9 mouse cellular contexts compared by ENCODE assay signal in the genomic region with DNA sequence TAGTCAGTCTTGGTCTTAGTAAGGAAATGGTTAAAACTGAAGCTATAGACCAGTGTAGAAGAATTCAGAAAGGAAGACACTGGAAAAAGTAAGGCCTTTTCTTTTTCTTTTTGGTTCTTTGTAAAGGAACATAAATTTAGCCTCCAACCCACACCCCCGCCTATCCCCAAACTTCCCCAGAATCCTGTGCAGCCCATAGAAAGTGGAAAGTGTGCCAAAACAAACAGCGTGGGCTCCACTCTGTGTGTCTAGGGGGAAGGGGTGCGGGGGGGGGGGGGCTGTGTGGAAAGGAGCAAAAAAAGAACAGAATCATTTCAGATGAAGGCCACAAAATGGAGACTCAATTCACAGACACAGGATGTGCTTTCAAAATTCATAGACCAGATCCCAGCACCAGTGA.
DNase-seq lines count a peak whose midpoint lies in the region; ATAC-seq and TF ChIP-seq lines count a peak whose summit lies in the region.
"Had no signal": no experiment of that assay in that cellular context is flagged by ENCODE, and none has a peak within 500 bp of the region (broad histone marks: within the 10 kb centered on the region; RNA-seq: fewer than 3 reads in every experiment).

No protein-coding gene starts in this region.

- no peak overlapping the region for H3K9ac ChIP-seq in liver, embryonic 15.5 days

- H3K4me3 ChIP-seq in gastrocnemius, adult 2 months = peak overlapping the region; percentile 72
- H3K4me3 ChIP-seq in liver, embryonic 15.5 days (replicated peaks) = no peak overlapping the region

- peak overlapping the region; percentile 41 for H3K4me2 ChIP-seq in liver, embryonic 15.5 days

- no peak for DNase-seq in gastrocnemius, adult 2 months
- no peak for DNase-seq in gastrocnemius, postnatal 4 days (ENCODE audit: low spot score in 2 of 2)
- peak; percentile 51 to 54 for DNase-seq in right cerebral cortex, adult 2 months (ENCODE audit: low spot score in 2 of 2)
- DNase-seq in right cerebral cortex, postnatal 14 days = no peak
- DNase-seq in frontal cortex, postnatal 14 days (ENCODE audit: low spot score in 2 of 2) = no peak
- DNase-seq in layer of hippocampus, adult 11-12 months (ENCODE audit: low spot score) = no peak
- DNase-seq: left cerebral cortex, postnatal 4 days had no signal

- peaks cover 10% of the 10 kb centered on the region; the same call in 1 of the 2 replicates for H3K27me3 ChIP-seq in liver, embryonic 15.5 days

- H3K9me3 ChIP-seq in liver, embryonic 15.5 days (replicated peaks) = no peaks in the 10 kb centered on the region

- peak overlapping the region; percentile 88 for H3K27ac ChIP-seq in gastrocnemius, adult 2 months
- H3K27ac ChIP-seq in liver, embryonic 15.5 days (replicated peaks) = peak overlapping the region; percentile 65

- H3K36me3 ChIP-seq in liver, embryonic 15.5 days (replicated peaks) = no peaks in the 10 kb centered on the region

- no peak for TF ChIP-seq CTCF in gastrocnemius, adult 2 months (IDR thresholded peaks at IDR 0.05)

- intact Hi-C loops in gastrocnemius, adult 2 months (cut with DNase I) = loop anchor here (5.0 kb wide), 3 partner anchors 38 to 207 kb away; no protein-coding TSS in a partner anchor

- 29% methylated on average over 3 of the region's 3 CpGs for WGBS in liver, embryonic 15.5 days (ENCODE audit: insufficient replicate concordance)

- peak; percentile 41; the same call in 1 of the 2 replicates for ATAC-seq in liver, embryonic 15.5 days (ENCODE audit: insufficient read depth)
- ATAC-seq in megakaryocyte progenitor cell, adult 5-6 weeks (replicated peaks; ENCODE audit: poor library complexity) = no peak

- H3K4me1 ChIP-seq in liver, embryonic 15.5 days (replicated peaks) = peaks cover 10% of the 10 kb centered on the region

Comparison
In these comparisons a context has a peak if more than half of its experiments do, and no peak if none do; other contexts are left out.
1. DNase-seq: peak in right cerebral cortex, adult 2 months (2 of 2); none in gastrocnemius, adult 2 months (single experiment), gastrocnemius, postnatal 4 days (0 of 2), right cerebral cortex, postnatal 14 days (single experiment), frontal cortex, postnatal 14 days (0 of 2) and layer of hippocampus, adult 11-12 months (single experiment).